8 mouse cellular contexts compared by ENCODE assay signal in genomic region chr7:27674522-27675221, GRCm38 (mm10). TPM values are rescaled to one million over a fixed set of nuclear protein-coding genes. Genes with fewer than 3 reads are reported as not detected.
A peak's percentile ranks its signal among the peaks of the same experiment; 100 is the strongest.
DNase-seq lines count a peak whose midpoint lies in the region; ATAC-seq lines count a peak whose summit lies in the region.

Gene Map3k10, minus strand, starts transcription at chr7:27674598.

- H3K4me3 ChIP-seq in lung, embryonic 16.5 days (ENCODE audit: low read length), result peak within 1 kb of the TSS; percentile 91

- whole genome bisulfite sequencing in lung, embryonic 16.5 days, result 0% methylated on average over 27 of the region's 31 CpGs

- H3K9me3 ChIP-seq in lung, embryonic 16.5 days (ENCODE audit: control insufficient read depth, low read length), result no peaks in the 10 kb centered on the region

- H3K9ac ChIP-seq in lung, embryonic 16.5 days (ENCODE audit: low read length), result peak within 1 kb of the TSS; percentile 86

- H3K27me3 ChIP-seq in lung, embryonic 16.5 days (ENCODE audit: control insufficient read depth, insufficient read depth, low read depth, low read length), result no peaks in the 10 kb centered on the region

- peak within 1 kb of the TSS; percentile 100 for H3K4me2 ChIP-seq in lung, embryonic 16.5 days (ENCODE audit: low read depth, low read length)

- H3K27ac ChIP-seq in lung, embryonic 16.5 days (ENCODE audit: low read length), result peak within 1 kb of the TSS; percentile 95

- H3K36me3 ChIP-seq in lung, embryonic 16.5 days (ENCODE audit: control insufficient read depth, insufficient read depth, low read length), result no peaks in the 10 kb centered on the region

- peaks cover 19% of the 10 kb centered on the region for H3K4me1 ChIP-seq in lung, embryonic 16.5 days (replicated peaks; ENCODE audit: control insufficient read depth, insufficient read depth, low read length)

- peak; percentile 90 for DNase-seq in MEL-GATA-1-ER (ENCODE audit: extremely low read depth, low read depth)
- DNase-seq in cerebellum, adult 8-10 months, result peak; percentile 94
- peak; percentile 92 for DNase-seq in forelimb bud, embryonic 11.5 days (ENCODE audit: low read depth, low spot score)
- DNase-seq in layer of hippocampus, adult 9-10 months (ENCODE audit: low spot score), result peak; percentile 92
- peak; percentile 90 for DNase-seq in ovary, postnatal 10 days (ENCODE audit: low spot score)
- DNase-seq in thymus, postnatal 10 days (ENCODE audit: low spot score in 2 of 2), result peak; percentile 92 to 93

- ATAC-seq in hematopoietic stem cell, adult 5-6 weeks (replicated peaks in 1 of 2; ENCODE audit: insufficient read depth in 1 of 2, low FRiP score in 2 of 2, low TSS enrichment in 1 of 2, low read depth in 1 of 2, poor library complexity in 2 of 2, severe bottlenecking in 2 of 2), result peak; percentile 97 to 98
- ATAC-seq in lung, embryonic 16.5 days (ENCODE audit: low read depth), result peak; percentile 98

RNA-seq across cellular contexts. Expression of gene Map3k10, which starts in this region (rescaled TPM):
- total RNA-seq in hematopoietic stem cell, adult 5-6 weeks (2017), result 3.6 and 5.9 TPM in 2 replicates
- 4.6 and 5.0 TPM in 2 replicates for polyA plus RNA-seq in lung, embryonic 16.5 days (2015; fragmentation: Nextera tagmentation; extraction: Ambion mirVana)

Comparison
In these comparisons a context has a peak if more than half of its experiments do, and no peak if none do; other contexts are left out.
1. Peak in every context shown above with its lines: DNase-seq, ATAC-seq, H3K4me3 ChIP-seq and H3K27ac ChIP-seq.